Mouse (Mus musculus) embryonic facial prominence, embryonic 10.5 days (tissue): ENCODE measurements at regions not wholly inside any gene's neighbourhood (a gene's known extent, or its start where the extent isn't known, plus 50 kb on each side); places are given as distances from the start of the nearest gene placed in this dataset.

Source experiments
- DNase-seq: peaks from one replicate; pipeline ENCODE4 v3.0.0-alpha.2; 2017; ENCODE audit warnings: low spot score
- H3K27ac ChIP-seq: fragments of 300-500 bp; sonication (generic); replicated peaks from 2 replicates; pipeline ENCODE4 v1.5.1; 2016; ENCODE audit warnings: mild to moderate bottlenecking
- H3K27me3 ChIP-seq: fragments of 300-500 bp; sonication (generic); replicated peaks from 2 replicates; pipeline ENCODE4 v1.6.1; 2016; ENCODE audit warnings: low read depth, mild to moderate bottlenecking; ENCODE audit not compliant: poor library complexity, severe bottlenecking
- H3K36me3 ChIP-seq: fragments of 300-500 bp; sonication (generic); replicated peaks from 2 replicates; pipeline ENCODE4 v1.6.1; 2016; ENCODE audit warnings: mild to moderate bottlenecking, moderate library complexity
- H3K4me1 ChIP-seq: fragments of 300-500 bp; sonication (generic); 2 replicates; pipeline ENCODE4 v1.6.1; 2016
- H3K4me3 ChIP-seq: fragments of 300-500 bp; sonication (generic); 2 replicates; pipeline ENCODE4 v1.5.1; 2016; ENCODE audit warnings: mild to moderate bottlenecking, moderate library complexity
- H3K9me3 ChIP-seq: fragments of 300-500 bp; sonication (generic); 2 replicates; pipeline ENCODE4 v1.6.1; 2016; ENCODE audit warnings: mild to moderate bottlenecking
- WGBS: fragments of 180-500 bp; shearing (Covaris S2); methylation state at CpG from one replicate; pipeline ENCODE4 v1.1.7; 2016; 5-methylcytosine and 5-hydroxymethylcytosine counted together

DNA sequence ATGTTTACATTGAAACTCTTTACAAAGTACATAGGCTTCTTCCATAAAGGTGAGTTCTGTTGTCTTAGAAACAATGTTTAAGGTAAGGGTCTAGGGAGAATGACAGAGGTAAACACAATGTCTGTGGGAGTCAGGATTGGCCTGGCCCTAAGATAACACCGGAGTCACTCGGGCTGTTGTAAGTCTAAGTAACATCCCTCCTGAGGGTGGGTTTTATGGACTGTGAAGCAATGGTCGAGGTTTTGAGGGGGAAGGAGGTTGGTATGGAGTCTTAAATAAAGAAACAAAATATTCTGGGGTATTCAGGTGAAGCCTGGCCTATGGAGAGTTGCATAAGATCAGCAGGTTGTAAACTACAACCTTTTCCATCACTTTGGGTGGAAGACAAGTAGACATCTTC, 101.5 kb downstream of the Qrsl1 start:
- no peaks in the 10 kb centered on the region for H3K36me3 ChIP-seq
- no peak overlapping the region for H3K4me3 ChIP-seq
- H3K27ac ChIP-seq, result no peak overlapping the region
- no peak for DNase-seq
- no peaks in the 10 kb centered on the region for H3K4me1 ChIP-seq
- H3K27me3 ChIP-seq, result no peaks in the 10 kb centered on the region
- WGBS, result 82% methylated on average over 3 of the region's 3 CpGs
- no peaks in the 10 kb centered on the region for H3K9me3 ChIP-seq

DNA sequence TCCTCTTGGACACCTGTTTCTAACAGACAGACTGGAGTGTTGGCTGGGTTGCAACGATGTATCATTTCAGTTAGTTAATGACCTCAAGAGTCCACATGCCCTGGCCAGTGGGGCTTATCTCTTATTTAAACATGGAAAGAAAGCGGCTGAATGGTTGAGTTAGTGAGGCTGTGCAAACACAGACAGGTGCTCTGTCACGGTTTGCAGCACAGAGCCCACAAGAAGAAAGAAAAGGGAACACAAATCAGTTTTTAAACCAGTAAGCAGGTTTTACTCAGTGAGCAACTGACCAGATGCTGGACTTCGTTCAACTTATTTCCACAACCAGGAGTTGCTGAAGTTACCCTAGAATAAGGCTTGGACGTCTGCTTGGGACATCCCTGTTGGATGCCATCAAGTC, 86.3 kb downstream of the Qrsl1 start:
- Histone ChIP-seq H3K9me3 (no peaks in the 10 kb centered on the region), H3K27ac (no peak overlapping the region), H3K4me1 (no peaks in the 10 kb centered on the region), H3K4me3 (no peak overlapping the region), H3K36me3 (no peaks in the 10 kb centered on the region), H3K27me3 (no peaks in the 10 kb centered on the region)
- DNase-seq, result no peak
- 83% methylated on average over 5 of the region's 5 CpGs for WGBS

GRCm38 (mm10) chr10:43817522-43818198, 83.9 kb downstream of the Qrsl1 start:
- no peak for DNase-seq
- H3K27ac ChIP-seq, result no peak overlapping the region
- no peak overlapping the region for H3K4me3 ChIP-seq
- H3K27me3 ChIP-seq, result no peaks in the 10 kb centered on the region
- H3K9me3 ChIP-seq, result no peaks in the 10 kb centered on the region
- H3K4me1 ChIP-seq, result no peaks in the 10 kb centered on the region
- 86% methylated on average over 9 of the region's 9 CpGs for whole genome bisulfite sequencing
- no peaks in the 10 kb centered on the region for H3K36me3 ChIP-seq

- Histone ChIP-seq H3K36me3 (no peaks in the 10 kb centered on the region), H3K4me3 (no peak overlapping the region)
Observed at GRCm38 (mm10) chr10:43818623-43819022, 82.9 kb downstream of the Qrsl1 start.

DNA sequence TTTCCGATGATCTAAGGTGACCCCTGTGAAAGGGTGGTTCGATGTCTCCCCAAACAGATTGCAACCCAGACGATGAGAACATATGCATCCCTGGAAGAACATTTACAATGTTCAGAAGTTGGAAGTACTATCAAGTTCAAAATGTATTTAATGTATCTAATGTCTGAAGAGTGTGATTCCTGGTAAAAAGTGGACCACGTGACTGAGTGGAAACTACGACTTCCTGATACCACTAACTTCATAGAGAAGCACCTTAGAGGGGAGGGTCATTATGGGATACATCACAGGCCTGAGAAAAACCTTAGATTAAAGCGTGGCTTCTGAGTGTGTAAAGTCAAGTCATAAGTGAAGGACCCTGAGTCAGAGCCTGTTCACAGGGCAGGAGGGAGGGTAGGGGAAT, 82.1 kb downstream of the Qrsl1 start:
- H3K4me3 ChIP-seq, result no peak overlapping the region
- WGBS, result 93% methylated on average over 6 of the region's 6 CpGs

More at GRCm38 (mm10) chr10:43818623-43819022, 82.9 kb downstream of the Qrsl1 start:
- Histone ChIP-seq H3K27me3 (no peaks in the 10 kb centered on the region), H3K27ac (no peak overlapping the region), H3K9me3 (no peaks in the 10 kb centered on the region), H3K4me1 (no peaks in the 10 kb centered on the region)
- WGBS, result 88% methylated on average over 5 of the region's 5 CpGs
- DNase-seq, result no peak

GRCm38 (mm10) chr10:43822615-43823014, 78.9 kb downstream of the Qrsl1 start:
- no peaks in the 10 kb centered on the region for H3K9me3 ChIP-seq
- H3K4me3 ChIP-seq, result no peak overlapping the region
- no peak for DNase-seq
- H3K27ac ChIP-seq, result no peak overlapping the region
- WGBS, result 82% methylated on average over 1 of the region's 1 CpGs
- H3K4me1 ChIP-seq, result no peaks in the 10 kb centered on the region
- no peaks in the 10 kb centered on the region for H3K27me3 ChIP-seq
- no peaks in the 10 kb centered on the region for H3K36me3 ChIP-seq

More for the DNA sequence above, 82.1 kb downstream of the Qrsl1 start:
- Histone ChIP-seq H3K27me3 (no peaks in the 10 kb centered on the region), H3K4me1 (no peaks in the 10 kb centered on the region), H3K36me3 (no peaks in the 10 kb centered on the region), H3K9me3 (no peaks in the 10 kb centered on the region), H3K27ac (no peak overlapping the region)
- DNase-seq, result no peak

DNA sequence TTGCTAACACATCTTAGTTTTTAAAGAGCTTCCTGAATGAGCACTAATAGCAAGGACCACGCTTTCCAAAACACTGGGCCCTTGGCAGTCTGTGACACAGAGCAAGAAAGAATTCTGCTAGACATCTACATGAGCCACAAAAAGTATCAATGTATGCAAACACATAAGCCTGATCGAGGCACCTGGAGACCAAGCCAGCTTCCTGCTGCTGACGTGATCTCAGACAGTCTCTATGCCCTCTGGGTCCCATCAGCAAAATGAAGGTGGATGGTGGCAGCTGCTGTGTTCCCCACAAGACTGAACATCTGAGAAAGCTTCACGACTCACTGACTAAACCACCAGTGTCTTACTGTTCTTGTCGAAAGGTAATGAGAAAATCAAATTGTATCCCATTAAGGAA, 77.5 kb downstream of the Qrsl1 start:
- no peak for DNase-seq
- H3K4me3 ChIP-seq, result no peak overlapping the region
- no peak overlapping the region for H3K27ac ChIP-seq
- 81% methylated on average over 5 of the region's 5 CpGs for WGBS
- no peaks in the 10 kb centered on the region for H3K27me3 ChIP-seq
- H3K4me1 ChIP-seq, result no peaks in the 10 kb centered on the region
- H3K36me3 ChIP-seq, result no peaks in the 10 kb centered on the region
- H3K9me3 ChIP-seq, result no peaks in the 10 kb centered on the region
